Mouse (Mus musculus) forebrain, postnatal 0 days (tissue): Measurements from ENCODE around the gene Bcs1l. TPM values are rescaled to one million over a fixed set of nuclear protein-coding genes. Genes with fewer than 3 reads are reported as not detected.

ENCODE experiments used
- ATAC-seq: fragments of 200-750 bp; cut with Nextera tagmentation; 2 replicates; pipeline ENCODE4 v1.8.0; 2017; ENCODE audit warnings: mild to moderate bottlenecking, moderate library complexity
- DNase-seq: peaks from one replicate; pipeline ENCODE4 v3.0.0-alpha.2; 2015
- H3K27ac ChIP-seq: fragments of 300-500 bp; sonication (generic); 2 replicates; pipeline ENCODE4 v1.5.1; 2014; ENCODE audit warnings: low read depth, mild to moderate bottlenecking, antibody characterized with exemption, low read length, moderate library complexity, mixed read lengths
- H3K27me3 ChIP-seq: fragments of 300-500 bp; sonication (generic); 2 replicates; pipeline ENCODE4 v1.6.1; 2014; ENCODE audit warnings: mild to moderate bottlenecking, low read length, mixed read lengths; ENCODE audit not compliant: insufficient read depth
- H3K36me3 ChIP-seq: fragments of 300-500 bp; sonication (generic); 2 replicates; pipeline ENCODE4 v1.6.1; 2014; ENCODE audit warnings: mild to moderate bottlenecking, moderate library complexity; ENCODE audit not compliant: insufficient read depth
- H3K4me1 ChIP-seq: fragments of 300-500 bp; sonication (generic); 2 replicates; pipeline ENCODE4 v1.6.1; 2014; ENCODE audit warnings: antibody characterized with exemption; ENCODE audit not compliant: insufficient read depth
- H3K4me2 ChIP-seq: fragments of 300-500 bp; sonication (generic); 2 replicates; pipeline ENCODE4 v1.6.1; 2014; ENCODE audit warnings: low read depth, mild to moderate bottlenecking, moderate library complexity
- H3K4me3 ChIP-seq: fragments of 300-500 bp; sonication (generic); 2 replicates; pipeline ENCODE4 v1.5.1; 2014; ENCODE audit warnings: low read depth, low read length, mixed read lengths
- H3K9ac ChIP-seq: fragments of 300-500 bp; sonication (generic); 2 replicates; pipeline ENCODE4 v1.6.1; 2014; ENCODE audit warnings: mild to moderate bottlenecking
- H3K9me3 ChIP-seq: fragments of 300-500 bp; sonication (generic); 2 replicates; pipeline ENCODE4 v1.6.1; 2016; ENCODE audit warnings: low read length
- CTCF ChIP-seq: sonication (generic); IDR thresholded peaks from 2 replicates; pipeline ENCODE4 v1.5.1; 2016; ENCODE audit warnings: antibody characterized with exemption, control low read depth, low read depth
- WGBS: fragments of 180-500 bp; shearing (Covaris S2); extraction: QIAGEN DNeasy Blood & Tissue Kit; methylation state at CpG from one replicate; pipeline ENCODE4 v1.1.7; 2014; 5-methylcytosine and 5-hydroxymethylcytosine counted together
- polyA plus RNA-seq: library from polyadenylated mRNA; unstranded; fragments of >200 nt; fragmentation: Nextera tagmentation; extraction: Ambion mirVana; gene quantifications from 2 replicates; pipeline ENCODE4 v1.2.1, GENCODE M21; 2015
- total RNA-seq: library from RNA; depleted of rRNA; stranded (reverse); fragments of >200 nt; gene quantifications from 2 replicates; pipeline ENCODE4 v1.2.3, GENCODE M21; 2014

The Bcs1l gene
- total and polyA plus RNA-seq, 2 experiments from 2014 or later: 15.8 to 16.5 TPM

- Histone ChIP-seq H3K9ac (no peak overlapping the region), H3K36me3 (peaks cover 84% of the 10 kb centered on the region), H3K4me1 (no peaks in the 10 kb centered on the region), H3K27me3 (no peaks in the 10 kb centered on the region), H3K4me3 (no peak overlapping the region), H3K9me3 (no peaks in the 10 kb centered on the region), H3K27ac (no peak overlapping the region), H3K4me2 (no peak overlapping the region)
- 91% methylated on average over 29 of the region's 29 CpGs for WGBS
- TF ChIP-seq CTCF: no peak; the same call in 1 of the 2 replicates
- DNase-seq: no peak
- no peak for ATAC-seq
Observed at GRCm38 (mm10) chr1:74569739-74570719, 18.1 kb upstream of the Bcs1l start.

- H3K9me3 ChIP-seq: no peaks in the 10 kb centered on the region
- H3K4me2 ChIP-seq: no peak overlapping the region
- DNase-seq (no peak), ATAC-seq (no peak)
- H3K4me1 ChIP-seq: peaks cover 9% of the 10 kb centered on the region
- H3K27ac ChIP-seq: no peak overlapping the region
- no peak overlapping the region for H3K9ac ChIP-seq
- H3K36me3 ChIP-seq: peaks cover 29% of the 10 kb centered on the region
- 72% methylated on average over 3 of the region's 3 CpGs for WGBS
- H3K4me3 ChIP-seq: no peak overlapping the region
- H3K27me3 ChIP-seq: no peaks in the 10 kb centered on the region
- no peak for TF ChIP-seq CTCF
Observed at GRCm38 (mm10) chr1:74582621-74583020, 5.5 kb upstream of the Bcs1l start.

GRCm38 (mm10) chr1:74584616-74585398 lies 3.3 kb upstream of the Bcs1l start:
- Histone ChIP-seq H3K27me3 (no peaks in the 10 kb centered on the region), H3K9me3 (no peaks in the 10 kb centered on the region), H3K4me3 (no peak overlapping the region), H3K9ac (no peak overlapping the region), H3K4me2 (no peak overlapping the region), H3K27ac (no peak overlapping the region), H3K4me1 (peaks cover 9% of the 10 kb centered on the region), H3K36me3 (peaks cover 9% of the 10 kb centered on the region; the same call in 1 of the 2 replicates)
- DNase-seq (no peak), ATAC-seq (no peak)
- 91% methylated on average over 3 of the region's 3 CpGs for WGBS
- no peak for TF ChIP-seq CTCF

- H3K27ac ChIP-seq: peak overlapping the region; percentile 69
- peak overlapping the region; percentile 51 for H3K4me3 ChIP-seq
- H3K9ac ChIP-seq: peak overlapping the region; percentile 64
- no peaks in the 10 kb centered on the region for H3K9me3 ChIP-seq
- no peak for ATAC-seq
- H3K4me2 ChIP-seq: peak overlapping the region; percentile 79
- peaks cover 9% of the 10 kb centered on the region for H3K4me1 ChIP-seq
- H3K27me3 ChIP-seq: no peaks in the 10 kb centered on the region
- no peak for TF ChIP-seq CTCF
- H3K36me3 ChIP-seq: peaks cover 31% of the 10 kb centered on the region
- no peak for DNase-seq
- under 1% methylated on average over 23 of the region's 24 CpGs for WGBS
Observed at GRCm38 (mm10) chr1:74587233-74587772, 786 bp upstream of the Bcs1l start.

- H3K4me3 ChIP-seq: no peak overlapping the region
- TF ChIP-seq CTCF: no peak
- H3K27ac ChIP-seq: no peak overlapping the region
- H3K27me3 ChIP-seq: no peaks in the 10 kb centered on the region
- peaks cover 71% of the 10 kb centered on the region for H3K36me3 ChIP-seq
- H3K9ac ChIP-seq: no peak overlapping the region
- WGBS: 92% methylated on average over 8 of the region's 8 CpGs
- DNase-seq (no peak), ATAC-seq (no peak)
- H3K4me1 ChIP-seq: no peaks in the 10 kb centered on the region
- H3K9me3 ChIP-seq: no peaks in the 10 kb centered on the region
- H3K4me2 ChIP-seq: no peak overlapping the region
Observed at GRCm38 (mm10) chr1:74594434-74594833, 6.3 kb downstream of the Bcs1l start.

GRCm38 (mm10) chr1:74600501-74601266 lies 12.6 kb downstream of the Bcs1l start:
- Histone ChIP-seq H3K36me3 (peaks cover 19% of the 10 kb centered on the region), H3K27me3 (no peaks in the 10 kb centered on the region), H3K4me3 (peak overlapping the region; percentile 80), H3K9ac (peak overlapping the region; percentile 85), H3K4me1 (peaks cover 14% of the 10 kb centered on the region; the same call in 1 of the 2 replicates), H3K9me3 (no peaks in the 10 kb centered on the region), H3K27ac (peak overlapping the region; percentile 76), H3K4me2 (peak overlapping the region; percentile 64)
- ATAC-seq (peak; percentile 68), DNase-seq (no peak)
- no peak for TF ChIP-seq CTCF
- 9% methylated on average over 26 of the region's 26 CpGs for WGBS
